In genomic region chr12:84450351-84450717, GRCm38 (mm10) we compare ENCODE assay signal across 8 mouse cellular contexts. TPM values are rescaled to one million over a fixed set of nuclear protein-coding genes. Genes with fewer than 3 reads are reported as not detected.
DNase-seq lines count a peak whose midpoint lies in the region; ATAC-seq and TF ChIP-seq lines count a peak whose summit lies in the region.

No protein-coding gene starts in this region.

- peak; percentile 70 for DNase-seq in adrenal gland, postnatal 14 days
- DNase-seq in adrenal gland, adult 8-10 months = no peak
- no peak for DNase-seq in thymus, adult 2 months
- no peak for DNase-seq in thymus, postnatal 0 days (ENCODE audit: low spot score)
- DNase-seq in intestine, embryonic 14.5 days (ENCODE audit: low spot score) = no peak
- no peak for DNase-seq in lung, adult 2 months
- no peak for DNase-seq in spleen, postnatal 4 days (ENCODE audit: low spot score in 2 of 2)

- H3K4me2 ChIP-seq in intestine, embryonic 14.5 days (ENCODE audit: low read length) = peak overlapping the region; percentile 80

- ATAC-seq in intestine, embryonic 14.5 days (replicated peaks; ENCODE audit: low FRiP score, low TSS enrichment, low read depth) = no peak

- H3K9me3 ChIP-seq in intestine, embryonic 14.5 days (ENCODE audit: control insufficient read depth, low read length) = no peaks in the 10 kb centered on the region

- no peaks in the 10 kb centered on the region for H3K27me3 ChIP-seq in thymus, adult 2 months (ENCODE audit: control insufficient read depth, insufficient read depth, low read length)
- no peaks in the 10 kb centered on the region for H3K27me3 ChIP-seq in intestine, embryonic 14.5 days (replicated peaks; ENCODE audit: control insufficient read depth, insufficient read depth, low read length)
- no peaks in the 10 kb centered on the region for H3K27me3 ChIP-seq in small intestine, adult 2 months (ENCODE audit: control insufficient read depth, insufficient read depth, low read length)

- H3K4me3 ChIP-seq in thymus, adult 2 months (ENCODE audit: control insufficient read depth, insufficient read depth, low read length) = peak overlapping the region; percentile 53
- H3K4me3 ChIP-seq in intestine, embryonic 14.5 days (ENCODE audit: low read depth, low read length) = peak overlapping the region; percentile 95
- peak overlapping the region; percentile 73 for H3K4me3 ChIP-seq in lung, adult 2 months (replicated peaks; ENCODE audit: extremely low read depth, low read depth, low read length)
- H3K4me3 ChIP-seq in small intestine, adult 2 months (ENCODE audit: low read depth, low read length) = peak overlapping the region; percentile 81

- peak overlapping the region; percentile 57 for H3K9ac ChIP-seq in intestine, embryonic 14.5 days (ENCODE audit: low read length)

- no peaks in the 10 kb centered on the region for H3K36me3 ChIP-seq in thymus, adult 2 months (ENCODE audit: control insufficient read depth, insufficient read depth, low read length)
- no peaks in the 10 kb centered on the region for H3K36me3 ChIP-seq in intestine, embryonic 14.5 days (ENCODE audit: control insufficient read depth, insufficient read depth, low read length)
- H3K36me3 ChIP-seq in small intestine, adult 2 months (ENCODE audit: control insufficient read depth, insufficient read depth, low read length) = no peaks in the 10 kb centered on the region

- WGBS in thymus, adult 2 months = under 1% methylated on average over 6 of the region's 6 CpGs
- 0% methylated on average over 6 of the region's 6 CpGs for WGBS in intestine, embryonic 14.5 days
- WGBS in lung, adult 2 months = under 1% methylated on average over 6 of the region's 6 CpGs
- under 1% methylated on average over 6 of the region's 6 CpGs for WGBS in small intestine, adult 2 months

- TF ChIP-seq CTCF in thymus, adult 2 months (IDR thresholded peaks at IDR 0.05; ENCODE audit: borderline replicate concordance, control insufficient read depth, extremely low read depth, insufficient read depth, low read length, poor library complexity) = no peak
- no peak for TF ChIP-seq CTCF in lung, adult 2 months (IDR thresholded peaks at IDR 0.05; ENCODE audit: insufficient read depth, low read length)
- TF ChIP-seq CTCF in small intestine, adult 2 months (IDR thresholded peaks at IDR 0.05; ENCODE audit: extremely low read depth, insufficient read length, insufficient replicate concordance, low read depth, low read length) = no peak

- no peak for TF ChIP-seq POLR2A in thymus, adult 2 months (IDR thresholded peaks at IDR 0.05; ENCODE audit: control insufficient read depth, extremely low read depth, insufficient read depth, low read length, poor library complexity)
- TF ChIP-seq POLR2A in lung, adult 2 months (IDR thresholded peaks at IDR 0.05; ENCODE audit: borderline replicate concordance, extremely low read depth, low read depth, low read length) = no peak
- no peak for TF ChIP-seq POLR2A in small intestine, adult 2 months (IDR thresholded peaks at IDR 0.05; ENCODE audit: low read depth, low read length)

- H3K4me1 ChIP-seq in thymus, adult 2 months (replicated peaks; ENCODE audit: control insufficient read depth, insufficient read depth, low read length) = peaks cover 9% of the 10 kb centered on the region; the same call in 1 of the 2 replicates
- H3K4me1 ChIP-seq in intestine, embryonic 14.5 days (replicated peaks; ENCODE audit: control insufficient read depth, insufficient read depth, low read length) = peaks cover 12% of the 10 kb centered on the region
- H3K4me1 ChIP-seq in lung, adult 2 months (ENCODE audit: control insufficient read depth, insufficient read depth, low read length) = peaks cover 2% of the 10 kb centered on the region; the same call in 1 of the 2 replicates
- H3K4me1 ChIP-seq in small intestine, adult 2 months (ENCODE audit: control insufficient read depth, insufficient read depth, insufficient read length, low read length) = no peaks in the 10 kb centered on the region

- peak overlapping the region; percentile 15; the same call in 1 of the 2 replicates for H3K27ac ChIP-seq in thymus, adult 2 months (ENCODE audit: control insufficient read depth, insufficient read depth, low read length)
- H3K27ac ChIP-seq in intestine, embryonic 14.5 days (ENCODE audit: low read depth) = no peak overlapping the region
- peak overlapping the region; percentile 36 for H3K27ac ChIP-seq in small intestine, adult 2 months (ENCODE audit: insufficient read depth, low read depth, low read length)

RNA-seq across cellular contexts. Expression of gene Aldh6a1, which starts 0.5 kb away (rescaled TPM):
- 232 and 242 TPM in 2 replicates for total RNA-seq in adrenal gland, postnatal 14 days (2021)
- total RNA-seq in adrenal gland, adult 8-10 months (2022) = 100 to 1,000 TPM; 125 to 228 (median 171) TPM
- 10.9 and 13.2 TPM in 2 replicates for polyA plus RNA-seq in thymus, adult 2 months (2012; rRNA removed)
- 16.0 and 17.3 TPM in 2 replicates for polyA plus RNA-seq in thymus, postnatal 0 days (2015; fragmentation: Nextera tagmentation; extraction: Ambion mirVana)
- polyA plus RNA-seq in intestine, embryonic 14.5 days (2014; fragmentation: Nextera tagmentation; extraction: Ambion mirVana) = 29.5 and 33.1 TPM in 2 replicates
- 18.4 and 27.3 TPM in 2 replicates for polyA plus RNA-seq in lung, adult 2 months (2012; rRNA removed)
- polyA plus RNA-seq in small intestine, adult 2 months (2012; rRNA removed) = 1.5 and 1.9 TPM in 2 replicates

RNA-seq across cellular contexts. Expression of gene Lin52, which starts 0.9 kb away (rescaled TPM):
- total RNA-seq in adrenal gland, postnatal 14 days (2021) = 11.6 and 15.2 TPM in 2 replicates
- total RNA-seq in adrenal gland, adult 8-10 months (2022) = 10 to 100 TPM; 17.8 to 21.3 (median 19.6) TPM
- polyA plus RNA-seq in thymus, adult 2 months (2012; rRNA removed) = 17.2 and 24.5 TPM in 2 replicates
- polyA plus RNA-seq in thymus, postnatal 0 days (2015; fragmentation: Nextera tagmentation; extraction: Ambion mirVana) = 22.3 and 24.2 TPM in 2 replicates
- polyA plus RNA-seq in intestine, embryonic 14.5 days (2014; fragmentation: Nextera tagmentation; extraction: Ambion mirVana) = 18.0 and 18.2 TPM in 2 replicates
- polyA plus RNA-seq in lung, adult 2 months (2012; rRNA removed) = 11.4 and 14.1 TPM in 2 replicates
- polyA plus RNA-seq in small intestine, adult 2 months (2012; rRNA removed) = 0.95 and 3.2 TPM in 2 replicates

RNA-seq across cellular contexts. Expression of gene Rnf113a2, which starts 33.3 kb away (rescaled TPM):
- total RNA-seq in adrenal gland, postnatal 14 days (2021) = 17.1 and 20.8 TPM in 2 replicates
- 10 to 100 TPM; 15.0 to 19.2 (median 17.6) TPM for total RNA-seq in adrenal gland, adult 8-10 months (2022)
- polyA plus RNA-seq in thymus, adult 2 months (2012; rRNA removed) = 7.1 and 7.6 TPM in 2 replicates
- 48.7 and 48.9 TPM in 2 replicates for polyA plus RNA-seq in thymus, postnatal 0 days (2015; fragmentation: Nextera tagmentation; extraction: Ambion mirVana)
- 21.4 and 23.1 TPM in 2 replicates for polyA plus RNA-seq in intestine, embryonic 14.5 days (2014; fragmentation: Nextera tagmentation; extraction: Ambion mirVana)
- 3.8 and 5.4 TPM in 2 replicates for polyA plus RNA-seq in lung, adult 2 months (2012; rRNA removed)
- 0.81 and 1.3 TPM in 2 replicates for polyA plus RNA-seq in small intestine, adult 2 months (2012; rRNA removed)

RNA-seq across cellular contexts. Expression of gene Bbof1, which starts 41.5 kb away (rescaled TPM):
- total RNA-seq in adrenal gland, postnatal 14 days (2021) = 3.9 and 7.2 TPM in 2 replicates
- 1 to 10 TPM; 1.2 to 3.5 (median 2.0) TPM for total RNA-seq in adrenal gland, adult 8-10 months (2022)
- 0.42 and 0.73 TPM in 2 replicates for polyA plus RNA-seq in thymus, adult 2 months (2012; rRNA removed)
- polyA plus RNA-seq in thymus, postnatal 0 days (2015; fragmentation: Nextera tagmentation; extraction: Ambion mirVana) = 1.7 and 2.8 TPM in 2 replicates
- 0.99 and 1.2 TPM in 2 replicates for polyA plus RNA-seq in intestine, embryonic 14.5 days (2014; fragmentation: Nextera tagmentation; extraction: Ambion mirVana)
- polyA plus RNA-seq in lung, adult 2 months (2012; rRNA removed) = 0.54 and 0.73 TPM in 2 replicates
- polyA plus RNA-seq in small intestine, adult 2 months (2012; rRNA removed) = not detected in 2 replicates

RNA-seq across cellular contexts. Expression of gene Entpd5, which starts 41.5 kb away (rescaled TPM):
- 81.4 and 86.0 TPM in 2 replicates for total RNA-seq in adrenal gland, postnatal 14 days (2021)
- 100 to 1,000 TPM; 101 to 157 (median 123) TPM for total RNA-seq in adrenal gland, adult 8-10 months (2022)
- 24.6 and 24.8 TPM in 2 replicates for polyA plus RNA-seq in thymus, adult 2 months (2012; rRNA removed)
- polyA plus RNA-seq in thymus, postnatal 0 days (2015; fragmentation: Nextera tagmentation; extraction: Ambion mirVana) = 50.0 and 52.7 TPM in 2 replicates
- polyA plus RNA-seq in intestine, embryonic 14.5 days (2014; fragmentation: Nextera tagmentation; extraction: Ambion mirVana) = 19.6 and 19.7 TPM in 2 replicates
- 5.5 and 11.5 TPM in 2 replicates for polyA plus RNA-seq in lung, adult 2 months (2012; rRNA removed)
- 10.9 and 15.5 TPM in 2 replicates for polyA plus RNA-seq in small intestine, adult 2 months (2012; rRNA removed)
